8 mouse cellular contexts compared by ENCODE assay signal in genomic region chr10:62919925-62920765, GRCm38 (mm10). TPM values are rescaled to one million over a fixed set of nuclear protein-coding genes. Genes with fewer than 3 reads are reported as not detected.
DNase-seq lines count a peak whose midpoint lies in the region; ATAC-seq and TF ChIP-seq lines count a peak whose summit lies in the region.

Gene Slc25a16 (plus strand): TSS chr10:62920633.

- ATAC-seq in embryonic facial prominence, embryonic 13.5 days (ENCODE audit: insufficient number of reproducible peaks, insufficient read depth, low FRiP score, low TSS enrichment, low read depth) = peak; percentile 92
- peak; percentile 95 for ATAC-seq in limb, embryonic 12.5 days (ENCODE audit: insufficient number of reproducible peaks, insufficient read depth, low FRiP score, low TSS enrichment, low read depth)
- ATAC-seq in midbrain, embryonic 15.5 days (replicated peaks) = peak; percentile 99

- peak within 1 kb of the TSS; percentile 80 for H3K27ac ChIP-seq in embryonic facial prominence, embryonic 13.5 days
- peak within 1 kb of the TSS; percentile 77 for H3K27ac ChIP-seq in kidney, adult 2 months (ENCODE audit: insufficient read depth, low read depth, low read length)
- peak within 1 kb of the TSS; percentile 72 for H3K27ac ChIP-seq in limb, embryonic 12.5 days
- peak within 1 kb of the TSS; percentile 92 for H3K27ac ChIP-seq in midbrain, embryonic 15.5 days
- H3K27ac ChIP-seq in spleen, adult 2 months (ENCODE audit: insufficient read depth, low read length) = peak within 1 kb of the TSS; percentile 65

- DNase-seq in 3134 (ENCODE audit: extremely low read depth, insufficient read length, low spot score) = peak; percentile 91
- DNase-seq in adrenal gland, postnatal 36 days = peak; percentile 91 to 93
- DNase-seq in heart, adult 18-20 months = peak; percentile 92 to 93
- DNase-seq in kidney, adult 2 months = peak; percentile 94
- DNase-seq in spleen, adult 2 months (ENCODE audit: low read depth in 1 of 2, low spot score in 2 of 2) = peak; percentile 69 to 84

- H3K4me1 ChIP-seq in embryonic facial prominence, embryonic 13.5 days = peaks cover 17% of the 10 kb centered on the region
- H3K4me1 ChIP-seq in kidney, adult 2 months (ENCODE audit: control insufficient read depth, insufficient read depth, low read length) = peaks cover 12% of the 10 kb centered on the region
- H3K4me1 ChIP-seq in limb, embryonic 12.5 days (replicated peaks) = peaks cover 6% of the 10 kb centered on the region
- H3K4me1 ChIP-seq in midbrain, embryonic 15.5 days = peaks cover 18% of the 10 kb centered on the region
- H3K4me1 ChIP-seq in spleen, adult 2 months (ENCODE audit: control insufficient read depth, insufficient read depth, insufficient read length) = peaks cover 5% of the 10 kb centered on the region; the same call in 1 of the 2 replicates

- peak; percentile 61 for TF ChIP-seq POLR2A in kidney, adult 2 months (IDR thresholded peaks at IDR 0.05; ENCODE audit: low read depth, low read length)
- TF ChIP-seq POLR2A in spleen, adult 2 months (IDR thresholded peaks at IDR 0.05; ENCODE audit: low read depth, low read length) = peak; percentile 51

- H3K9me3 ChIP-seq in embryonic facial prominence, embryonic 13.5 days = no peaks in the 10 kb centered on the region
- no peaks in the 10 kb centered on the region for H3K9me3 ChIP-seq in limb, embryonic 12.5 days
- no peaks in the 10 kb centered on the region for H3K9me3 ChIP-seq in midbrain, embryonic 15.5 days

- TF ChIP-seq CTCF in kidney, adult 2 months (conservative IDR thresholded peaks at IDR 0.05; ENCODE audit: insufficient read depth, insufficient read length, low read depth, low read length) = no peak
- TF ChIP-seq CTCF in spleen, adult 2 months (IDR thresholded peaks at IDR 0.05; ENCODE audit: extremely low read depth, insufficient read depth, insufficient read length, insufficient replicate concordance) = no peak

- peak within 1 kb of the TSS; percentile 82 for H3K4me2 ChIP-seq in embryonic facial prominence, embryonic 13.5 days
- peak within 1 kb of the TSS; percentile 78 for H3K4me2 ChIP-seq in limb, embryonic 12.5 days
- H3K4me2 ChIP-seq in midbrain, embryonic 15.5 days = peak within 1 kb of the TSS; percentile 90

- no peaks in the 10 kb centered on the region for H3K36me3 ChIP-seq in embryonic facial prominence, embryonic 13.5 days
- no peaks in the 10 kb centered on the region for H3K36me3 ChIP-seq in kidney, adult 2 months (ENCODE audit: control insufficient read depth, insufficient read depth, low read length)
- 0 out of 2 replicates have a peak, but pooled peaks cover 4% of the 10 kb centered on the region for H3K36me3 ChIP-seq in limb, embryonic 12.5 days
- no peaks in the 10 kb centered on the region for H3K36me3 ChIP-seq in midbrain, embryonic 15.5 days (replicated peaks)
- H3K36me3 ChIP-seq in spleen, adult 2 months (ENCODE audit: control insufficient read depth, insufficient read depth, low read length) = no peaks in the 10 kb centered on the region

- WGBS in embryonic facial prominence, embryonic 13.5 days = 4% methylated on average over 46 of the region's 50 CpGs
- 5% methylated on average over 50 of the region's 50 CpGs for WGBS in kidney, adult 2 months
- 7% methylated on average over 50 of the region's 50 CpGs for WGBS in limb, embryonic 12.5 days
- 5% methylated on average over 50 of the region's 50 CpGs for WGBS in midbrain, embryonic 15.5 days
- WGBS in spleen, adult 2 months = 8% methylated on average over 50 of the region's 50 CpGs

- no peaks in the 10 kb centered on the region for H3K27me3 ChIP-seq in embryonic facial prominence, embryonic 13.5 days
- H3K27me3 ChIP-seq in kidney, adult 2 months (replicated peaks; ENCODE audit: control insufficient read depth, insufficient read depth, low read length) = no peaks in the 10 kb centered on the region
- no peaks in the 10 kb centered on the region for H3K27me3 ChIP-seq in limb, embryonic 12.5 days
- H3K27me3 ChIP-seq in midbrain, embryonic 15.5 days (replicated peaks) = no peaks in the 10 kb centered on the region
- H3K27me3 ChIP-seq in spleen, adult 2 months (ENCODE audit: control insufficient read depth, insufficient read depth, low read length) = no peaks in the 10 kb centered on the region

- peak within 1 kb of the TSS; percentile 97 for H3K9ac ChIP-seq in embryonic facial prominence, embryonic 13.5 days
- H3K9ac ChIP-seq in limb, embryonic 12.5 days (replicated peaks) = peak within 1 kb of the TSS; percentile 82
- H3K9ac ChIP-seq in midbrain, embryonic 15.5 days = peak within 1 kb of the TSS; percentile 93

- H3K4me3 ChIP-seq in embryonic facial prominence, embryonic 13.5 days = peak within 1 kb of the TSS; percentile 100
- H3K4me3 ChIP-seq in kidney, adult 2 months (ENCODE audit: insufficient read depth, low read depth, low read length) = peak within 1 kb of the TSS; percentile 94
- peak within 1 kb of the TSS; percentile 98 for H3K4me3 ChIP-seq in limb, embryonic 12.5 days (replicated peaks)
- H3K4me3 ChIP-seq in midbrain, embryonic 15.5 days = peak within 1 kb of the TSS; percentile 94
- H3K4me3 ChIP-seq in spleen, adult 2 months (ENCODE audit: extremely low read depth, insufficient read depth, insufficient read length) = peak within 1 kb of the TSS; percentile 75

RNA-seq across cellular contexts. Expression of gene Slc25a16, which starts in this region (rescaled TPM):
- 10 to 100 TPM; 33.5 to 49.0 TPM for total RNA-seq in adrenal gland, postnatal 36 days (2021)
- polyA plus RNA-seq in embryonic facial prominence, embryonic 13.5 days (2015; fragmentation: Nextera tagmentation; extraction: Ambion mirVana) = 11.1 and 11.5 TPM in 2 replicates
- total RNA-seq in heart, adult 18-20 months (2021) = 10 to 100 TPM; 22.4 to 24.6 TPM
- 105 and 143 TPM in 2 replicates for polyA plus RNA-seq in kidney, adult 2 months (2012; rRNA removed)
- polyA plus RNA-seq in limb, embryonic 12.5 days (2016; fragmentation: Nextera tagmentation; extraction: Ambion mirVana) = 10.9 and 11.5 TPM in 2 replicates
- 13.9 and 14.3 TPM in 2 replicates for polyA plus RNA-seq in midbrain, embryonic 15.5 days (2015; fragmentation: Nextera tagmentation; extraction: Ambion mirVana)
- 8.5 and 21.5 TPM in 2 replicates for polyA plus RNA-seq in spleen, adult 2 months (2012; rRNA removed)

Comparison
In these comparisons a context has a peak if more than half of its experiments do, and no peak if none do; other contexts are left out.
1. Peak in every context shown above with its lines: DNase-seq, ATAC-seq, H3K4me3 ChIP-seq and H3K27ac ChIP-seq.